Mouse (Mus musculus): Measurements from ENCODE around the gene Arhgef3.

DNA sequence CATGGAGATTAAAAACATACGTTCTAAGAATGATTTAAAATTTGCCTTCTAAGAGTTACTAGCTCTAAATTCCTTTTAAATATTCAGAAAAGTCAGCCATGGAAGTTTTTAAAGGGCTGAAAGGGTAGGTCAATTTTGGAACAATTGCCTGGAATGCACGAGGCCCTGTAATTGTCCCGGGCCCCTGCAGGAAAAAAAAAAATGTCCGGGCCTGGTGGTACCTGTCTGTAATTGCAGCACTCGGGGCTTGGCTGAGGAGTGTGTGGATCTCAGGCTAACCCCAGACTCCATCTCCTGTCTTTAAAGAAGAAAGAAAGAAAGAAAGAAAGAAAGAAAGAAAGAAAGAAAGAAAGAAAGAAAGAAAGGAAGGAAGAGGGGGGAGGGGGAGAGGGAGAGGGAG is 87.1 kb downstream of the Arhgef3 start:
- TF ChIP-seq POLR2A (IDR thresholded peaks at IDR 0.05; ENCODE audit: insufficient read depth, low read length) (no peak), CTCF (IDR thresholded peaks at IDR 0.05; ENCODE audit: low read depth, low read length) (no peak)
